Mouse (Mus musculus) frontal cortex, adult (tissue): Measurements from ENCODE around the gene Polr2h.
A peak's percentile ranks its signal among the peaks of the same experiment; 100 is the strongest.

Experiments used
- ATAC-seq: cut with Nextera tagmentation; 2 replicates; pipeline ENCODE4 v1.9.2; 2017; ENCODE audit warnings: mild to moderate bottlenecking, moderate library complexity, mixed read lengths; ENCODE audit not compliant: low TSS enrichment

Gene Polr2h

DNA sequence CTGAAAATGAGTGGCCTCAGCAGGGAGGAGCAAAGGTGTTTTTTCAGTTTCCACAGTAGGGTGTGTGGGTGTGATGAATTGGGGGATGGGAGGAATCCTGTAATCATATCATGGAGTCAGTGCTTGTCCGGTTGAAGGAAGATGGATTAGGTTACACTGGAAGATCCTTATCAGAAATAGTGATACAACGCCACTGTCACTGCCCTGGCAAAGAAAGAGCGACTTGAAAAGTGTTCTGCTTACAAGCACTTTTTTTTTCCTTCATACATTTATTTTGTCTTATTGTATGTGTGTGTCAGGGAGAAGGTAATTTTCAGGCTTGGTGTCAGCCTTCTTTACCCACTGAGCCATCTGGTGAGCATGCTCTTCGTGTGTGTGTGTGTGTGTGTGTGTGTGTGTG, 5.3 kb downstream of the Polr2h start:
- ATAC-seq = no peak

DNA sequence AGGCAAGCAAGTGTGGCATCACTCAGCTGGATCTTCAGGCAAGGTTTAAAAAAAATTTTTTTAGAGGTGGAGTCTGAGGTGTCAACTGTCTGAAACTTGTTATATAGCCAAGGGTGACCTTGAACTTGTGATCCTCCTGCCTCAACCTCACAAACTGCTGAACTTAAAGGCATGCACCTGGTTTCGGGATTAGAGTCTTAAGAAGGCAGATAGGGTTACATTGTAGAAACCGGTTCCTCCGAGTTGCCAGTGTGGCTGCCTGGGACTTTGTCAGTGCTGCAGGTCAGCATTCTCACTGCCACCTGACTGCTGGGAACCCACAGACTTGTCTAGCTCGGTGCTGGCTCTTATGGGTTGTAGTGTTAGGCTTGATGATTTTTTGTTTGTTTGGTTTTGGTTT, 5.8 kb downstream of the Polr2h start:
- ATAC-seq = no peak

DNA sequence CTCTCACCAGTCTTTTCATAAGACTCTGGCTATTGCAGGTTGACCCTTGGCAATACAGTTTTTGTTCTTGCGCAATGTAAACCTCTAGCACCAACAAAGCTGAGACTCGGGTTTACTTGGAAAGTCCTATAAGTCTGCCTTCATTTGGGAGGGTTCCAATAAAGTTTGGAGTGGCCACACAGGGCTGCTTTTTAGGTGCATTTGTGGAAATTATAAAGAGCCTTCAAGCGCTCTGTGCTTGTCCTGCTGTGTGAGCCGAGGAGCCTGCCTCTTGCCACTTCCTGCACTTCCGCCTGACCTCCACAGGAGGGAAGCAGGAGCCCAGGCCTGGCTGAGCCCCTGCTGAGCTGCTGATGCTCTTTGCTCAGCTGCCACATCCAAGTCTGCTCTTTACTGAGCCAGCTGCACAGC, 6.9 kb downstream of the Polr2h start:
- ATAC-seq = peak; percentile 62; the same call in 1 of the 2 replicates

DNA sequence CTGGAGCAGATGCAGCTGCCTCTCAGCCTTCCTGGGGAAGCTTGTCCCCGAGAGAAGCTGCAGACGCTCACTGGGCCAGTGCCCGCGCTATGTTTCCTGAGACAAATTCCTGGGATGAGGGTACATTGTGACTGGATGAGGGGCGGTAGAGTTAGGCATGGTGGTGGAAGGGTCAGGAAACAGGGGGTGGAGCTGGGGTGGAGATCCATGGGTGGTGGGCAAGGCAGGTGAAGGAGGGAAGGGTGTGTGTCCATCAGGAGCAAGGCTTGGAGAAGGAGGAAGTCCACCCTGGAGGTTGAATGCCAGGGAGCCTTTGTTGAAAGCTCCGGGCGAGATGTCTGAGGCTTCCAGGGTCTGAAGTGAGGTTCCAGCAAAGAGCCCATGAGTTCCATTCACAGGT, 7.9 kb downstream of the Polr2h start:
- no peak for ATAC-seq

DNA sequence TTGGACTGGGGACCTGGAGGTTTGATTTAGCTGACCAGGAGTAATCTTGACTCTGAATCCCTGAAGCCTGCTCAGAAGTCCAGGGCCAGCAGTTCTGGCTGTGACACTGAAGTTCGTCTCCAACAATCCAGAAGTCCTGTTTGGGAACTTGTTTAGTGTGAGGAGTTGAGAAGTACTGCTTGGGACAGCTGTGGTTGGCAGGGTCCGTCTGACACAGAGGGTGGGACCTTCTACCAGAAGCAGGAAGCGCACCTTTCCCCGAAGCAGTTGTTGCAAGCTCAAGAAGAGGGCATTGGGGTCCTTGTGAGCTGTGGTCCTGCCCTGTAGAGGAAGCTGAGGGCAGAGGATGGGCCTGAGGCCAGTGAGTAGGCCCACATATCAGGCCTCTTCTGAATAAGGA, 8.3 kb downstream of the Polr2h start:
- no peak for ATAC-seq

DNA sequence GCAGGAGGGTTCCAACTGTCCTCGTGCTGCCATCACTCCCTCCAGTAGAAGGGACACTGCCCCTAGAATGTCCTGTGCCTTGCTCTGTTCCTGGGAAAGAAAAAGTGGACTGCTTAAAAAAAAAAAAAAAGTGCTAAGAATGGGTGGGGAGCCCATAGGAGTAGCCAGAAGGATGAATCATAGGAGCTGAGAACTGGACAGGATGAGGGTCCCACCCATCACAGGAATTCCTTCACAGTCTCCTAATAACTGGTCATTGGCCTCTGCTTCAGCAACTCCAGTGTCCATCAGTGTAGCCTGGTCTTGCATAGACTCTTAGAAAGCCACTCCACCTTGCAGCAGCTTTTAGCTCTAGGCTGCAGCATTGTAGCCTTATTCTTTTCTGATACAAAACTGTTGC, 8.9 kb downstream of the Polr2h start:
- no peak for ATAC-seq

DNA sequence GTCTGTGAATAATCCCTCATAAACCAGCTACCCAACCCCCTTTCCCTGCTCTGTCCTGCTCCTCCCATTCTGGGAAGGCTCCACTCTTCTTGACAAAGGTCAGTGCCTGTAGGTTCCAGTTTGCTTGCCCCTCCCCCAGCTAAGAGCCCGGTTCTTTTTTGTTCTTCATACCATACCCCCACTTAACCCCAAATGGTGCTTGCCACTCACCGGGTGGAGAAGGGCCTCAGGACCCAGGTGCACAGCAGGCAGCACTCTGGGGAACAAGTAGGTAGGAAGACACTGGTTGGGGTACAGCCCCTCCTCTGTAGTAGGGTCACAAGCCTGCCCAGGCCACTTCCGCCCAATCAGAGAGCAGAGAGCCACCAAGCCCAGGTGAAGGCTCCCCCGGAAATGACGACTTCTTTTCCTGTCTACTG, 12.8 kb downstream of the Polr2h start:
- no peak for ATAC-seq

DNA sequence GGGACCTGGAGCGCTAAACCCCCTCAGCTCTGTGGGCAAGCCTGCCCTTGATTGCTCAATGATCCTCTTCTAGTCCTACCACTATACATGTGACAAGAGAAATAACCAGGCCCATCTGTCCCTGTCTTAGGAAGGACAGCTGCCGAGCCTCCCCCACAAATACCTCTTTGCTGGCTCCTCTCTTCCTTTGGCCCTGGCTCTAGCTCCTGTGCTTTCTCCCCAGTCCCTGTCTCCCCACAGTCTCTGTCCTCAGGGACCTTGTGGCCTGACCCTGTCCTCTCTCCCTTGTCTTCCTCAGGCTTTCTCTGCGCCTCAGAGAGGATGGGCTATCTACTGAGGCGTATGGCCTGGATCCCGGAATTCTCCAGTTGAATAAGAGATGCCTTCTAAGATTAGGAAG, 14.2 kb downstream of the Polr2h start:
- ATAC-seq = peak; percentile 66

DNA sequence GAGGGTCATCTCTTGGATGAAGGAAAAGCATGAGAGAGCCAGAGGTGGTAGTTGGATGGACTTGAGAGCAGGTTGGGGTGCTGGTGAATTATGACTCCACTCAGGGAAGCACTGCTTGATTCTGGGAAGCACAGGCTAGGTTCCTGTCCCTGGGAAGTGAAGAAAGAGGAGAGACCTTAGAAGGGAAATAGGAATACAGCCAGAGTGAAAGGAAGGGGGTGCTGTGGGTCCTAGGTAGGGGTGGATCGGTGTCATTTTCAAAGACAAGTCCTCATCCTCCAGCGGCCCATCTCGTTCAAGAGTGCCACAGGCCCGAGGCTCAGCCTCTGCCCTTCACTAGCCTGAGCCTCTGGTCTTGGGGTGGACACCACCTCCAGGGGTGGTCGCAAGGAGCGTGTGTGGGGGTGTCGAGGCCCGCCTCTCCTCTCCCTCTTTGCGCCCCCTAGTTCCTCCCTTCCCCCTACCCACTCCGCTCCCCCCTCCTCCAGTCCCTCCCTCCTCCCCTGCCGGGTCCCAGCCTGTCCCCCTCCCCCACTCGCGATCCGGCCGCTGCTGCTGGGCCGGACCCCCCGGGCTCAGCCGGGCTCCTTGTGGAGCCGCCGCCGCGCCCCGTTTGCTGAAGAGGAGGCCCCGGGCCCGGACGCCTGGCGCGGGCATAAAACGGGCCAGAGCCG, 14.9 kb downstream of the Polr2h start:
- peak; percentile 14; the same call in 1 of the 2 replicates for ATAC-seq

DNA sequence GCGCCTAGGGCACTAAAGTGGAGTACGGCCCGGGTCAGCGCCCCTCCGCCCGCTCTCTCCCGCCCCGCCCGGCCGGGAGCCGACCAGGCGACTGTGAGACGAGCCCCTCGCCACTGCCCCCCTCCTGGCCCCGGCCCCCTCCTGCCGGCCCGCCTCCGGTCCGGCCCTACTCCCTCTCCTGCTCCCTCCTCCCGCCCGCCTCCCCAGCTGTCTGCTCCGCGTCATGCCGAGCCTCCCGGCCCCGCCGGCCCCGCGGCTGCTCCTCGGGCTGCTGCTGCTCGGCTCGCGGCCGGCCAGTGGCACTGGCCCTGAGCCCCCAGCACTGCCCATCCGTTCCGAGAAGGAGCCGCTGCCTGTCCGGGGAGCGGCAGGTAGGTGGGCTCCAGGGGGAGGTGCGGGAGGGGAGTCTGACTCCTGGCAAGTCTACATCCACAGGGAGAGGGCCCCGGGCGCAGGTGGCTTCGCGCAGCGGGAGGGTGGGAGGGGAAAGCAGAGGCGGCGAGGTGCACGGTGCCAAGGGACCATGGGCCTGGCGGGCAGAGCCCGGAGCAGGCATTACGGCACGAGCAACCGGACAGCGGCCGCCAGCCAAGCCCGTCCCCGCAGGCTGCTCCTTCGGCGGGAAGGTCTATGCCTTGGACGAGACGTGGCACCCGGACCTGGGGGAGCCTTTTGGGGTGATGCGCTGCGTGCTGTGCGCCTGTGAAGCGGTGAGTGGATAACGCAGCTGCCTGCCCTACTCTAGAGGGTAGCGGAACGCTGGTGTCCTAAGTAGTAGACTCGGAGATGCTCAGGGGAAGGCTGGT, 15.7 kb downstream of the Polr2h start, which contains the start of gene Chrd:
Chrd (plus strand) TSS at position 203 of the 806 bp plus-strand sequence.
- peak; percentile 60 for ATAC-seq

DNA sequence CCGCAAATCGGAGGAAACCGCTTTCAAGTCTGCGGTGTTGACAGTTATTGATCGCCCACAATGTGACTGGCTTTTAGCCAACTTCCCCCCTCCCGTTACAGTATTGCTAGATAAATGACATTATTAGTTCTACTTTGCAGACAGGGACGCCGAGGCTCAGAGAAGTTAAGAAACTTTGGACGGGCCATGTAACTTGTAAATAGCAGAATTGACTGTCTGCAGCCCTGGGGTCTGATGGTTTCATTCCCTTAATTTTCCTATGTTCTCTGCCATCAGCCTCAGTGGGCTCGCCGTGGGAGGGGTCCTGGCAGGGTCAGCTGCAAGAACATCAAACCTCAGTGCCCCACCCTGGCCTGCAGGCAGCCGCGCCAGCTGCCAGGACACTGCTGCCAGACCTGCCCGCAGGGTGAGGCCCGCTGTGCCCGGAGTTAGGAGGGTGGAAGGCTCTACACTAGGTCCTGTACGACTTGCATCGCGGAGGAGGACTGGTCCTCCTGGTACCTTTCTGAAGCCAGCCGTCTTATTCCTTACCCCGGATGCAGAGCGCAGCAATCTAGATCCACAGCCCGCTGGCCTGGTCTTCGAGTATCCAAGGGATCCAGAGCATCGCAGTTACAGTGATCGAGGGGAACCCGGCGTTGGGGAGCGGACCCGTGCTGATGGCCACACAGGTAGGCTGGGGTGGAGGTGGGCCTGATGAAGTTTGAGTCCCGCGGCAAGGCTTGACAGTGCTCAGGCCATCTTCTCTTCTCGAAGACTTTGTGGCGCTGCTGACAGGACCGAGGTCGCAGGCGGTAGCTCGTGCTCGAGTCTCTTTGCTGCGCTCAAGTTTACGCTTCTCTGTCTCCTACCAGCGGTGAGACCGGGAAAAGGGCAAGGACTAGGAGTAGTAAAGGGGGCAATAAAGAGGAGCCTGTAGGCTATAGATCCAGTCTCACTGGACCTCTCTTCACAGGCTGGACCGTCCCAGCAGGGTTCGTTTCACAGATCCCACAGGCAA, 16.6 kb downstream of the Polr2h start, which contains the start of gene Thpo:
Thpo (minus strand) TSS at position 781 of the 1,000 bp plus-strand sequence.
- no peak for ATAC-seq

DNA sequence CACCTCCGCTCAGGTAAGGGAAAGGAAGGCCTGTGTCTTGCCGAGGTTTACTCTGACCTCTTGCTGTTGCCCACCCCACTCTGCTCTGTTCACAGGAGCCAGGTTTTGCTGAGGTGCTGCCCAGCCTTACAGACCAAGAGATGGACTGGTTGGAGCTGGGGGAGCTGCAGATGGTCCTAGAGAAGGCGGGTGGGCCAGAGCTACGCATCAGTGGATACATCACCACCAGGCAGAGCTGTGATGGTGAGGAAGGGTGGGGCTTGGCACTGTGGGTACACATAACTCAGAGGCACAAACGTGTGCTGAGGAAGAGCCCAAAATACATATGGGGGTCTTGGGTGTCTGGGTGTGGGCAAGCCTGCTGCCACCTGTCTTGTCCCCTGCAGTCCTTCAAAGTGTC, 18.2 kb downstream of the Polr2h start:
- ATAC-seq = no peak

DNA sequence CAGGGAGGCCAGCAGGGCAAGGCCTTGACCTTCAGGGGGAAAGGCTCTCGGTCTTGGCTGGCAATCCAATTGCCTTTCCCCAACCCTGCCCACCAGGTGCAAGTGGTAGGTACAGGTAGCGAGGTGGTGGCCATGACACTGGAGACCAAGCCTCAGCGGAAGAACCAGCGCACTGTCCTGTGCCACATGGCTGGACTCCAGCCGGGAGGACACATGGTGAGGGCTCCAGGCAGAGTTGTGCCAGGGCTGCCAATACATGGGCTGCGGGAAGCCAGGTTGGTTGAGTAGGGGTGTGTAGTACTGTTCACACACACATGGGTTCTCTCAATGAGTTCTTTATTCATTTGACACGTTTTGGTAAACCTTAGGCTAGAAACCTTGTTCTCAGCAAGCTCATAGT, 18.7 kb downstream of the Polr2h start:
- ATAC-seq = no peak

DNA sequence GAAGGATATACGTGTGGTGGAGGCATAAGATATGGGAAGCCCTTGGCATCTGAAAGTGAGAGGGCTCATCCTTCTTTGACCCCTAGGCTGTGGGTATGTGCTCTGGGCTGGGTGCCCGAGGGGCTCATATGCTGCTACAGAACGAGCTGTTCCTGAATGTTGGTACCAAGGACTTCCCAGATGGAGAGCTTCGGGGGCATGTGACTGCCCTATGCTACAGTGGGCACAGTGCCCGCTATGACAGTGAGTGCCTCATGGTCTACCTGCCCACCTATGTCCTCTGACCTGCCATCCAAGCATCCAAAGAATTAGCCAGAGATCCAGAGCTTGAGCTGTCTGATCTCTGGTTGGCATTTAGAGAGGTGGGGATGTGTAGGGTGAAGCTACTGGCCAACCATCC, 19.4 kb downstream of the Polr2h start:
- ATAC-seq = no peak

DNA sequence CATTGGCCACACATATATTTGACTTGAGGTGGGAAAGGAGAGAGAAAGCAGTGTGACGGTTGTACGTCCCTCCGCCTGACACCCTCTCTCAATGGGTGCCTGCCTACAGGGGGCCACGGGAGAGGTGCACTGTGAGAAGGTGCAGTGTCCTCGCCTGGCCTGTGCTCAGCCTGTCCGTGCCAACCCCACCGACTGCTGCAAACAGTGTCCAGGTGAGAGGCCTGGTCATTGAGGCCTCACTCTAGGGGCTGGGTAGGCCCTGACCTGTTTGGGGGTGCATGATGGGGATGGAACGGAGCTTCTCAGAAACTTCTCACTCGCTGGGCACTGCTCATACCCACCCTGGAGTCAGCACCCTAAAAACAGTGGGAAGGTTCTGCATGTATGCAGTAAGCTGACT, 22.4 kb downstream of the Polr2h start:
- no peak for ATAC-seq

DNA sequence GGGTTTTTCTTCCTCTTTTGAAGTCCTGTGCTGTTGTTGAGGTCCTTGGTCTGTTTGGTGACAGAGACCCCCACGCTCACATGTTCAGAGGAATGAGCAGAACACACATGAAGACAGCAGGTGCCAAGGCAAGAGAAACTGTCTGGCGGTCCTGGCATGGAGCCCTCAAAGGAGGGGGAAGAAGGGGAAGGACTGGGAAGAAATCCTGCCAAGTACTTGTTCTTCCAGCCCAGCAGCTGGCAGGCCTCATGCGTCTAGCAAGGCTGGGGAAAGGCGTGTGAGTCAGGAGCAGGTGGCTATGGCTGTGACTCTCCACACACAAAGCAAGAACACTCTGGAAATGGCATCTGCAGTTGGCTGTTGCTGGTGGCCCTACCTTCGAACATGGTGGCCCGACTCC, 29.2 kb downstream of the Polr2h start:
- peak; percentile 92 for ATAC-seq

DNA sequence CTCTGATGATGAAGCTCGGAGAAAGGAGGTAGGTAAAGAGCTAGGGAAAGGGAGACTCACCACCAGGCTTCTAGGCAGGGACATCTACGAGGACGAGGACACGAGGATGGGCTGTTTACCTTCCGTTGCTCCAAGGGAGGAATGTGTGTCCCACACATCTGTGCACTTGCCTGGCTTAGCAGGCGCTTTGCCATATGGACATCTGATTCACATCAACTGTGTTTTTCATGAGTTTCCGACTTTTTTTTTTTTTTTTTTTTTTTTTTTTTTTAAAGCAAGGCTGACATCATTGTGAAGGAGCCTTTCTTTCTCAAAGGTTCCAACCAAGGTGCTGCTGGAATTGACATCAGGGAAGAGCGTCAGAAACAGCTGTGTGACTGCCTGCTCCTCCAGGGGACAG, 33.1 kb downstream of the Polr2h start:
- no peak for ATAC-seq

DNA sequence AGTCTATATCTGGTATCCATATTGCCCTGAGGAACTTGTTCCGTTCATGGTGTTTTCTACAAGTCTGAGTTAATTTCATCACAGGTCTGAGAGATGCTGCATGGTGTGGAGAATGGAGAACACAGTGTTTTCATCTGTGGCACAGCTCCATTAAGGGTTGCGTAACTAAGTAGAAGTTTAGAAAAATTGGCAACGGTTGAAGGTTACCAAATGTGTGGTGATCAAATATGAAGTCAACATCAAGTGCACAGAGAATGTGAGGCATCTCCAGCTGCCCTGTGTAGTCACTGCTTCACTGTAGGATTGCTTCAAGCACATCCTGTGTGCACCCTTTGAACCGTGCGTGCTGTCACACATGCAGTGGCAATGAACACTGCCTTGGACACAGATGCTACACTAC, 38.6 kb downstream of the Polr2h start:
- no peak for ATAC-seq

DNA sequence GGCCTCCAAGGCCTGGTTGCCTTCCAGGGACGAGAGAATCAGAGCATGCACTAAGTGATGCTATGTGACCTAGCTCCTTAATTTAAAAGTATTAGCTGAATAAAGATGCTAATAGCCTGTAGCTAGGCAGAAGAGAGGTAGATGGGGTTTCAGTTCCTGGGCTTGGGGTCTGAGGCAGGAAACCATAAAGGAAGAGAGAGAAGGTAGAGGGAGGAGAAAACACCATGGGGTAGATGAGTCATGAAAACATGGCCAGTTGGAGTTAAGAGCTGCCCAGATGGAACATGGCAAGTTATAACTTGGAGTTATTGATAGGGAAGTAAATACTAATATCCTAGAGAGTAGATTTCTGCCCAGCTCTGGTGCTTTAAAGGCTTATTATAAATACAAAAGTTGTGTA, 39.9 kb downstream of the Polr2h start:
- no peak for ATAC-seq

DNA sequence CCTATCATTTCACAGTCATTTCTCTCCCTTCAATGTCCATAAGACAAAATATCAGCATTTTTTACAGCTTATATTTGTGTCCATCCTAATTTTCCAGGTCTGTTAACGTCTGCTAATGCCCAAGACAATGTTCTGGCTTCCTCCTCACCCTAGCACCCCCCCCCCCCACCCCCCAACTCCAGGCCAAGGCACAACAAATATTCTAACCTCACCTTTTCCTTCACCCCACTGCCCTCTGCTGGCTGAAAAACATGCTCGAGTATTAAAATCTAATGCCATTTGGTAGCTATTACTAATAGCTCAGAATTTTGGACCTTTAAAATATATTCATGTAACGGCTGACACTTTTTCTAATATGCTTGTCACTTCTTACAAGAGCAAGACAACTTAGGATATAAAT, 44.2 kb downstream of the Polr2h start:
- ATAC-seq = no peak

DNA sequence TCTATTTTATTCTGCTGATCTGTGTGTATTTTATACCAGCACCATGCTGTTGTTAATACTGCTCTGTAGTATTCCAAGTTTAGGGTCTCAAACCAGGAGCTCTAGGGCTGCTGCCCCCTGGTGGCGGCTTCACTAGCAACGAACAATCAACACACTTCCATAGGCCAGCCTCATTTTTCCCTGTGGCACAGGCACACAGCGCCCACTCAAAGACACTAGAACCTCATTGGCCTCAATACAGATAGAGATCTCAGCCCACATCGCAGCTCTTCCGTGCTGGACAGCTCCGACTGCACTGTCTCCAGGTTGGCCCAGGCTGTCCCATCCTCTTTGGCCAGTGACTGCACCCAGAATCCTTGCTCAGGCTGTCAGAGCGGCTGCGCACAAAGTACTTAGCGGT, 47.8 kb downstream of the Polr2h start:
- ATAC-seq = no peak
